Mouse (Mus musculus) cortical plate, adult 2 months (tissue): ENCODE results near the gene Med13l.

Experiments
- CTCF ChIP-seq: fragments of 200-500 bp; IDR thresholded peaks from 2 replicates; pipeline ENCODE4 v1.5.1; 2011; ENCODE audit warnings: mild to moderate bottlenecking, control low read depth, low read length; ENCODE audit not compliant: insufficient read depth; ENCODE audit errors: extremely low read depth
- POLR2A ChIP-seq: fragments of 200-500 bp; IDR thresholded peaks from 2 replicates; pipeline ENCODE4 v1.6.1; 2011; ENCODE audit warnings: mild to moderate bottlenecking, low read length, control low read depth; ENCODE audit not compliant: insufficient read depth; ENCODE audit errors: extremely low read depth

DNA sequence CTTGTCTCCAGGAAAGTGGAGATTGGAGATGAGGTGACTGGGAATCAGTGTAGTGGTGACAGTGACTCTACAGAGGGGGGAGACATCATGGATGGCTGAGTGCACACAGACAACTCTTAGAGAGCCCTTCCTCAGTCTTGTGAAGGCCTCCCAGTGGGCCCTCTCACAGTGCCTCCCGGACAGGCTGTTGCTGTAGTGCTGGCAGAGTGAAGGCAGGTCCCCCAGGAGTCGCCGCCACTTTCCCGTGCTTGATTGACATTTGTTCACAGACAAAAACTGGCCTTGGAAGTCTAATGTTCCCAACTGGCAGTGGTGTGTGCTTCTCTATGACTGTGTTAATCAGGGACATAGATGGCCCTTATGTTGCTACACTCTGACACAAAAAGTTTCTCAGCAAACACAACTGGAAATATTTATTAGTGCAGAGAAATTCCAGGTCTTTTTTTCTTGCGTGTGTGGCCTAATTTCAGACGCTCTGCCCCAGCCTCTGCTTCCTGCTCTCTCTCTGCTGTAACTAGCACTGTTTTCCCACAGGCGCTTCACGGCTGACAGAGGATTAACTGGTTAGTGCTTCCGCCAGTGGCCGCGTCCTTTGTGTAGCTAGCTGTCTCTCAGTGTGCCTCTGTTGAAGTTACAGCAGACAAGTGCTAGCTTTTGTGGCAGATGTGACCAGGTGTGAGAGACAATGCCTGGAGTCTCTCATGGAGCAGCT lies 75.2 kb downstream of the Med13l start:
- no peak for TF ChIP-seq CTCF
- no peak for TF ChIP-seq POLR2A
